Mouse (Mus musculus) limb, embryonic 14.5 days (tissue): ENCODE data around the gene Ptbp3. TPM values are rescaled to one million over a fixed set of nuclear protein-coding genes. Genes with fewer than 3 reads are reported as not detected.

Experiments used
- ATAC-seq: fragments of 200-750 bp; cut with Nextera tagmentation; 2 replicates; pipeline ENCODE4 v1.8.0; 2017; ENCODE audit warnings: low read depth, moderate number of reproducible peaks, moderate TSS enrichment; ENCODE audit not compliant: low FRiP score
- DNase-seq: peaks from one replicate; pipeline ENCODE4 v3.0.0-alpha.2; 2015; ENCODE audit warnings: low spot score
- H3K27ac ChIP-seq: fragments of 300-500 bp; sonication (generic); replicated peaks from 2 replicates; pipeline ENCODE4 v1.5.1; 2014; ENCODE audit warnings: low read depth, mild to moderate bottlenecking, low read length, moderate library complexity, mixed read lengths
- H3K27me3 ChIP-seq: fragments of 300-500 bp; sonication (generic); 2 replicates; pipeline ENCODE4 v1.6.1; 2014; ENCODE audit warnings: low read length, mixed read lengths; ENCODE audit not compliant: control insufficient read depth, insufficient read depth
- H3K36me3 ChIP-seq: fragments of 300-500 bp; sonication (generic); 2 replicates; pipeline ENCODE4 v1.6.1; 2014; ENCODE audit warnings: mild to moderate bottlenecking, low read length, moderate library complexity, mixed read lengths; ENCODE audit not compliant: control insufficient read depth, insufficient read depth
- H3K4me1 ChIP-seq: fragments of 300-500 bp; sonication (generic); 2 replicates; pipeline ENCODE4 v1.6.1; 2014; ENCODE audit warnings: antibody characterized with exemption, low read length, mixed read lengths; ENCODE audit not compliant: control insufficient read depth, insufficient read depth
- H3K4me2 ChIP-seq: fragments of 300-500 bp; sonication (generic); replicated peaks from 2 replicates; pipeline ENCODE4 v1.6.1; 2014; ENCODE audit warnings: low read depth, mild to moderate bottlenecking, low read length, moderate library complexity; ENCODE audit not compliant: severe bottlenecking
- H3K4me3 ChIP-seq: fragments of 300-500 bp; sonication (generic); replicated peaks from 2 replicates; pipeline ENCODE4 v1.5.1; 2014; ENCODE audit warnings: low read length
- H3K9ac ChIP-seq: fragments of 300-500 bp; sonication (generic); 2 replicates; pipeline ENCODE4 v1.6.1; 2014; ENCODE audit warnings: mild to moderate bottlenecking, low read depth, low read length, moderate library complexity; ENCODE audit not compliant: severe bottlenecking
- H3K9me3 ChIP-seq: fragments of 300-500 bp; sonication (generic); 2 replicates; pipeline ENCODE4 v1.6.1; 2016; ENCODE audit warnings: low read length; ENCODE audit not compliant: control insufficient read depth
- POLR2A ChIP-seq: fragments of 200-500 bp; IDR thresholded peaks from 2 replicates; pipeline ENCODE4 v1.8.0; 2012; ENCODE audit warnings: inconsistent platforms, mild to moderate bottlenecking, moderate library complexity, borderline replicate concordance; ENCODE audit not compliant: insufficient read depth, insufficient read length; ENCODE audit errors: extremely low read depth
- WGBS: fragments of 180-500 bp; shearing (Covaris S2); extraction: QIAGEN DNeasy Blood & Tissue Kit; methylation state at CpG from one replicate; pipeline ENCODE4 v1.1.7; 2014; 5-methylcytosine and 5-hydroxymethylcytosine counted together
- polyA plus RNA-seq, 2 experiments: library from polyadenylated mRNA; depleted of rRNA in 1 of 2; stranded (reverse) in 1 of 2; unstranded in 1 of 2; fragments of >200 nt; fragmentation: Nextera tagmentation in 1 of 2; extraction: Ambion mirVana in 1 of 2; gene quantifications; 2 replicates each; pipeline versions ENCODE4 v1.2.1 to v1.2.3; 2012 to 2014

Ptbp3 gene
- polyA plus RNA-seq, 2 experiments: 27.1 to 53.1 TPM

DNA sequence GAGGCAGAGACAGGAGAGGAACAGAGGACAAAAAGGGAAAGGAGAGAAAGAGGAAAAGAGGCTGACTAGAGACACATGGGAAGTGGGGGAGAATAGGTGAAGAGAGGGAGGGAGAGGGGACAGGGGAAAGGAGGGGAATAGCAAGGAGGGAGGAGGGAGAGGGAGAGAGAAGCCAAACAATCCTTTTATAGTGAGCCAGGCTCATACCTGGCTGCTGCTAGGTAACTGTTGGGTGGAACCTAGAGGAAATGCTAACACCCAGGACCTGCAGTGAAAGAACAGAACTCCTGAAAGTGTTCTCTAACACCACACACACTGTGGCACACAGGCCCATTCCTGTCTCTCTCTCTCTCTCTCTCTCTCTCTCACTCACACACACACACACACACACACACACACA lies 126.4 kb downstream of the Ptbp3 start:
- ATAC-seq: no peak
- Histone ChIP-seq H3K27me3 (no peaks in the 10 kb centered on the region), H3K9ac (no peak overlapping the region), H3K4me2 (no peak overlapping the region), H3K4me3 (no peak overlapping the region), H3K27ac (no peak overlapping the region), H3K36me3 (no peaks in the 10 kb centered on the region), H3K4me1 (no peaks in the 10 kb centered on the region), H3K9me3 (no peaks in the 10 kb centered on the region)
- no peak for TF ChIP-seq POLR2A
- no peak for DNase-seq

DNA sequence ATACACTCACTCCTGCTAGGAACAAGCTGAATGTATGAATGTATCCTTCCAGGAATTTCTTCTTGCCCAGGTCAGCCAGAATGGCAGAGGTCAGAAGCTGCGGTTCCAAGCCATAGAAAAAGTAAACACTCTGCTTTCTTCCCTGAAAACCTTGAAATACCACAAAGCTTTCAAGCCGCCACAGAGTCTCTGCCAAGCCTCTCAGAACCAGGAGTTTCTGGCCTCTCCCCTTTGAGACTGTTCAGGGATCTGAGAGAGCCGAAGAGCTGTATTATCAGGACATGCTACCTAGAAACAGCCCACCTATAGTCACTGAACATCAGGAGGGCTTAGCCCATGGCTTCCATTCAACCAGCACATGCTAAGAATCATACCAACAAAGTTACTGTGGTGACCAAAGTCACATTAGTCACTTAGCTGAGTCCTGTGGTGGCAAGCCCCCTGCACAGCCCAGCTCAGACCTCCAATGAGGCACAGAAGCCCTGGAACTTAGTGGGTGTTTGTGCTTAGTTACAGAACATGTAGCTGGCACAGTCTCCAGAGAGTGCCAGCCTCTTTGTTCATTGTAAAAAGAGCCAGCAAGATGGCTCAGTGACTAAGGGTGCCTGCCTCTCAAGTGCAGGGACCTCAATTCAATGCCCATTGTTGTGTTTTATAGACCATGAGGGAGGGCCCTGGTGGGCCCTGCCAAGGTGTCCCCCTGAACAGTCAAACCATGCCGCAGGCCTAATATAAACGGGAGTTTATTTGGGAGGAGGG lies 127.0 kb downstream of the Ptbp3 start:
- ATAC-seq (no peak), DNase-seq (no peak)
- H3K4me1 ChIP-seq: no peaks in the 10 kb centered on the region
- 44% methylated on average over 5 of the region's 5 CpGs for WGBS
- no peak overlapping the region for H3K4me3 ChIP-seq
- no peaks in the 10 kb centered on the region for H3K9me3 ChIP-seq
- no peaks in the 10 kb centered on the region for H3K36me3 ChIP-seq
- H3K9ac ChIP-seq: no peak overlapping the region
- H3K27me3 ChIP-seq: no peaks in the 10 kb centered on the region
- no peak for TF ChIP-seq POLR2A
- no peak overlapping the region for H3K27ac ChIP-seq
- H3K4me2 ChIP-seq: no peak overlapping the region

Other genes starting within 250 kb of the Ptbp3 start
- gene Susd1, start 110.7 kb downstream of the Ptbp3 start, polyA plus RNA-seq (2012; rRNA removed): 5.6 and 6.5 TPM in 2 replicates
- 1.7 and 2.3 TPM in 2 replicates for gene Susd1, start 110.7 kb downstream of the Ptbp3 start, polyA plus RNA-seq (2014; fragmentation: Nextera tagmentation; extraction: Ambion mirVana)
- 11.5 and 16.1 TPM in 2 replicates for gene Hsdl2, start 32.2 kb upstream of the Ptbp3 start, polyA plus RNA-seq (2012; rRNA removed)
- gene Hsdl2, start 32.2 kb upstream of the Ptbp3 start, polyA plus RNA-seq (2014; fragmentation: Nextera tagmentation; extraction: Ambion mirVana): 19.6 and 22.8 TPM in 2 replicates
- 7.6 and 8.2 TPM in 2 replicates for gene E130308A19Rik, start 76.8 kb upstream of the Ptbp3 start, polyA plus RNA-seq (2012; rRNA removed)
- gene E130308A19Rik, start 76.8 kb upstream of the Ptbp3 start, polyA plus RNA-seq (2014; fragmentation: Nextera tagmentation; extraction: Ambion mirVana): 17.6 and 19.7 TPM in 2 replicates